Mouse (Mus musculus) naive thymus-derived CD4-positive, alpha-beta T cell, adult 2 months (primary cell): ENCODE results near the gene Pkm.
A peak's percentile ranks its signal among the peaks of the same experiment; 100 is the strongest.

Source experiments
- DNase-seq: peaks from one replicate; pipeline ENCODE4 v3.0.0-alpha.2; 2011; ENCODE audit warnings: low read depth

Pkm gene

DNA sequence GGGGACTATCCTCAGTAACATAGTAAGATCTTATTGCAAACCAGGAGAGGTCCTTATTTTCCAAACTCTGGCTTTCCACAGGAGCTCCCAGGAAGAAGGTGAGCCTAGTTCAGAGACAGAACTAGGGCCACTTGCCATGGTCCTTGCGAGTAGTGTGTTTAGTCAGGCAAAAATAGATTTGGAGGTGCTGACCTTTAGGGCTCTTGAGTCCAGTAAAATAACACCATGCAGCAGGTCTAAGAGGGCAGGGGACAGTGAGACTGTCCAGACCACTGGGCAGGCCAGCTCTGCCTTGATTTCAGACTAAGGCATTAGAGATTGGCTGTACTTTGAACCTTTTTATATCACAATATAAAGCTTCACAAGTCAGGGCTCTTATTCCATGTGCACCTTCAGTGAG is 10.6 kb downstream of the Pkm start:
- DNase-seq = no peak

DNA sequence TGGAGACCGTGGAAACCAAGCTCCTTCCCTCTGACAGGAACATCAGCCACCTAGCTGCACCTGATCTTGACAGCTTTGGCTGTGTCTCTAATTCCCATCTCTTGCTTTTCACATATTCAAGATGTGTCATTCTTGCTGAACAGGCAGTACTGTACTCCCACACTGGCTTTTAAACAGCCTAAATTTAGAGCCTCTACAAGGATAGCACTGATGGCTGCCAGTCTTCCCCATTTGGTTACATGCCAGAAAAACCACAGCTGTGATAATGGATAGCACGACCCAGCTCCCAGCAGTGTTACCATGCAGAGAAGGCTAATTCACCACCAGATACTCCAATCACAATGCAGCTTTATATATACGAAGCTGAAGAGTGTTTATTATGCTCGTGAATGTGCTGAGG is 11.1 kb downstream of the Pkm start:
- no peak for DNase-seq

DNA sequence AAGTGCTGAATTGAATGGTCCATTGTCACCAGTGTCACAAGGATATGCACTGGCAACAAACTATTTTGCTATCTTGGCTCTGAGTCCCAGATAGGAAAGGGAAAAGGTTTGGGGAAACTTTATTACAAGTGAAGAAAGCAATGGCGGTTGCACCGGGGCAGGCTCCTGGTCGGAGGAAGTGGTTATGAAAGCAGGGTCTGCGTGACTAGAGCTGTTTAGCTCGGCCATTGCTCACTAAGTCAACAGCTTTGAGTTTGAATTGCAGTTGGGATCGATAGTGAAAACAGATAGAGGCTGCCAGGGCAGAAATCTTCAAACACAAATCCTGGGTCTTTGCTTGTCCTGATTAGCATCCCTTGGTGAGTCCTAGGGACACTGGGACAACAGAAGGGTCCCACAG is 11.7 kb downstream of the Pkm start:
- DNase-seq = no peak

DNA sequence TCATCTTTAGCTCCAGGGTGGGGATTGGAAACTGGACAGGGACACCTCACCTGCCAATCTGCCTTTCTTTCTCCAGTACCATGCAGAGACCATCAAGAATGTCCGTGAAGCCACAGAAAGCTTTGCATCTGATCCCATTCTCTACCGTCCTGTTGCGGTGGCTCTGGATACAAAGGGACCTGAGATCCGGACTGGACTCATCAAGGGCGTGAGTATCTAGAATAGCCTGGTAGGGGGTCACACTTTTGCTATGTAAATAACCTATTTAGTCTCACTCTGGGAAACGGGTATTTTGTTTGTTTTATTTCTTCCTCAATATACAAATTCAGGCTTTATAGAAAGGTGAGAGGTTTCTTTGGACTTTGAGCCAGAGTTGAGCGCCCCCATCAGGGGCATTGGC is 12.3 kb downstream of the Pkm start:
- no peak for DNase-seq

DNA sequence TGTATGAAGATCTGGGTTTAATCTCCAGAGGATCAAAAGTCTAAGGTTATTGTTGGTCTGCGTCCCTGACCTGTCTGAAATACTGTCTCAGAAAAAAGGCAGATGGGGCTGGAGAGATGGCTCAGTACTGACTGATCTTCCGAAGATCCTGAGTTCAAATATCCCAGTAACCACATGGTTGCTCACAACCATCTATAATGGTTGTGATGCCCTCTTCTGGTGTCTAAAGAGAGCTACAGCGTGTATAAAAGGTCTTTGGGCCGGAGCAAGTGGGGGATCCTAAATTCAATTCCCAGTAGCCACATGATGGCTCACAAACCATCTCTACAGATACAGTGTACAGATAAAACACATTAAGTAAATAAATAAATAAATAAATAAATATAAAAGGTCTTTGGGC is 13.0 kb downstream of the Pkm start:
- DNase-seq = peak; percentile 43

DNA sequence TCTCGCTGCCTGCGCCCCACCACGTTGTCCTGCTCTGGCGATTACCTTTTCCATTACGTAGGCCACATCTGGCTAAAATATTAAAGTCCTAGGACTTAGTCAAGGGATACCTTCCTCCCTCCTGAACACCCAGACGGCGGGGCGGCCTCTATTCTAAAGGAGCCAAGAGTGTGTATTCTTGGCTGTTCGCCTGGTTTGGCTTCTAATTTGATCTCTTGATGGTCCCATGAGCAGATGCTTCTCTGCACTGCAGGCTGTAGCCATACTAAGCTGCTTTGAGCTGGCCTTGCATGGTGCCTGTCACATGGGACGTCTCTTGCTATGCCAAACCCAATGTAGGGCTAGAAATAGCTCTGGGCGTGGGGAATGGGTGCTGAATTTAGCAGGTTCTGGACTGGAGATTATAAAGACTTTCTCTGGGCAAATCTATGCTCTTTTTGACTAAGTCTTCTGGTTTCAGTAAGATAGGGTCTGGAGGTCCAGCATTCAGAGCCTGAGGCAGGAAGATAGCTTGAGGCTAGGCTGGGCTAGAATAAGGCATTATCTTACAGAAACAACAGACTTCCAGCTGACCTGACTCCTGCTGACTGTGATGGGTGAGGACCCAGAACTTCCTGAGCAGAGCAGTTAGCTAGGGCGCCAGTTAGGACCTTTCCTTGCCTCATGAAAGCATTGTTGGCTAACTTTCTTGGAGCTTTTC is 16.2 kb downstream of the Pkm start:
- no peak for DNase-seq

DNA sequence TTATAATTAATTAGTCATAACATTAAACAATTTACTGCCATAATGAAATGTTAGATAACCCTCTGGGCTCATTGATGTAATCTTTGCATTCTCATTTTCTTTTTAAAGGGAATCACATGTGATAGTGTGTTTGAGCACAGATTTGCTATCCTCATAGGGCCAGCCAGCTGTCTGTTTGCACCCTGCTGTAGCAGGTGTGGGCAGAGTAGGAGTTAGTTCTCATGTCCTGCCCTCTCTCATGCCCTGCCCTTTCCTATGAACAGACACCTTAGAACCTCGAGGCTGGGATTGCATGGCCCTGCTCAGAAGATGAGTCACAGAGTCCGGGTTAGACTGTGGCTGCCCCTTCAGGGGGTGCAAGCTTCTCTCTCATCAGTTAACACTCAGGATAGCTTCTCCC is 17.3 kb downstream of the Pkm start:
- no peak for DNase-seq

DNA sequence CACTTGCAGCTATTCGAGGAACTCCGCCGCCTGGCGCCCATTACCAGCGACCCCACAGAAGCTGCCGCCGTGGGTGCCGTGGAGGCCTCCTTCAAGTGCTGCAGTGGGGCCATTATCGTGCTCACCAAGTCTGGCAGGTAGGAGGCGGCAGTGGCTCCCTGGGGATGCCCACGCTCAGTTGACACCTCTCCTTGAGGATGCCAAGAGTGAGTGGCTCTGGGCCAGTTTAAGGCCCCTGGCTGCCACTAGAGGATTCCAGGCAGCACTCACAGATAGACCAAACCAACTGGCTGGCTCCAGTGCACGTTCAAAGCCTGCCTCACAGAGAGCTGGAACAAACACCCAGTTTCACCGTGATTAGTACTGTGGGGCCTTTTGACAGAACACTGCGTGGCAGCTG is 19.4 kb downstream of the Pkm start:
- no peak for DNase-seq

DNA sequence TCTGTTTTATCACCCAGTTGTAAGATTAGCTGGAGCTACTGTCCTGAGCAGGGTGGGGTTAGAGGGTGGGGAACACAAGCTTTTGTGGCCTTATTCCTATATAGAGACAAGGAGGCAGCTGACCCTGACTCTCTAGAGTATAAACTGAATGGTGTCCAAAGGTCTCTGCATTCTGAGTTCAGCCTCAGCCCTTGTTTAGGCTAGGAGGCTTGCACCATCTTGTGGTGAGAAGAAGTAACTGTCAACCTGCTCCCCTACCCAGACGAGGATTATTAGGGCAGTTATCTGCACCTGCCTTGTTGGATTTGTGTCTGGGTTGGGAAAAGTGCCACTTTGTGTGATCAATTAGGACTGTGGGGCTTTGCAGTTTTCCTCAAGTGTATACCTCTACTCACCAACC is 22.1 kb downstream of the Pkm start:
- DNase-seq = peak; percentile 58

DNA sequence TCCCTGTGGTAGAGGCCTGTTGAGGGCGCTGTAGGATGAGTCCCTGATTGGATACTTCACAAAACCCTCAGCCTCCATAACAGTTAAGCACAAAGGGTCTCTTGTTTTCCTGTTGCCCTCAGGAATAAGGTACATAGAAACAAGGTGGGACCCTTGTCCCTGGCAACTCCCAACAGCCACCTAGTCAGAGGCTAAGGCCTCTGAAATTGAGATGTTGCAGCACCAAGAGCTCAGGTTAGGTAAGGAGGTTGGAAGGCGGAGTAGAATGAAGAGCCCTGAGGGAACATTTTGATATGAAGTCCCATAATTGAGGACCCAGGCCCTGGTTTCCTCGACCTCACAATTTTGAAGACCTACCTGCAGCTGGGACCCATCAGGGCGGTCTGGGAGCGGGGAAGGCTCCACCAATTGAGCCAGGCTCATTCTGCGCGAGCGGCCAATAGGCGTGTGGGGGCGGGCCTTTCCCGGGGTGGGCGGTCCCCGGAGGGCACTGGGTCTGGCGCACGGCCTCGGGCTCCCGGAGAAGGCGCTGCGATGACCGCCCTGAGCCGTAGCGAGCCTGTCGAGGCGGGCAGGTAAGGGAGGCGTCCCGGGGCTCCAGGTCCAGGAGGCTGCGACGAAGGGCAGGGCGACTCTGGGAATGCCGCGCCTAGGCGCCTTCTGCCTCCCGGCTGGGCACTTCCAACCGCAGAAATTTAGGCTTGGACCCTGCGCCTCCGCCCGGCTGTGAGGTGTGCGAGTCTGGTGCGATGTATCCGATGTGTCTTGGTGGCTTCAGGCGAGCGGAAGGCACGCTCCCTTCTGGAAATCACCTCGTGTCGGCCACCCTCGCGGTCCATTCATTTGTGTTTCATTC is 23.7 kb downstream of the Pkm start, which contains the start of gene Gramd2:
Gene Gramd2 (plus strand): TSS at position 467 of the 856 bp plus-strand sequence.
- no peak for DNase-seq

DNA sequence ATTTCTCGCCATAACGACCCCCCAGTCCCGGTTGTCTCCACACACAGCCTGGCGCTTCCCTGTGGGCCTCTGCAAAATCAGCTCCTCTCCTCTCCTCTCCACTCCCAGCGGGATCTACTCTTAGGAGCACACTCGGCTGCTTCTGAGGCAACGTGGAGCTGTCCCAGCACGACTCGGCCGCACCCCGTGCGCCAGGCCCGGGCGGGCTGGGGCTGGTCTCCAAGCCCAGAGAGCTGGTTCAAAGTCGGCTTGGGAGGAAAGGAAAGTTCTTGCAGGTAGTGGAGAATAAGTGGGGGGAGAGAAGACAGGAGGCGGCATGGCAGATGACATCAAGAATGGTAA is 24.3 kb downstream of the Pkm start:
- no peak for DNase-seq

DNA sequence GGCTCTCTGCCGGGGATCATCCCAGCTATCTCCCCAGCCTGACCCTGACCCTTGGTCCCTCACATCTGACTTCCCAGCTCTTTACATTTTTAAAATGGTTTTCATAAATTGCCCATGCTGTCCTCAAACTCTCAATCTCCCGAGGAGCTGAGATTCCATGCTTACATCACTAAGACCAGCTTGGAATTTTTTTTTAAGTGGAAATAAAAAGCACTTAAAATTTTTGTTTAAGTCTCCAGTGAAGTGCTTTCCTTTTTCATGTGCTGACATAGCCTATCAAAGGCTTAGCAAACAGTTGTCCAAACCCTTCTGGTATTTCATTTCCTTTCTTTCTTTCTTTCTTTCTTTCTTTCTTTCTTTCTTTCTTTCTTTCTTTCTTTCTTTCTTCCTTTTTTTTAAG is 27.9 kb downstream of the Pkm start:
- DNase-seq = no peak

DNA sequence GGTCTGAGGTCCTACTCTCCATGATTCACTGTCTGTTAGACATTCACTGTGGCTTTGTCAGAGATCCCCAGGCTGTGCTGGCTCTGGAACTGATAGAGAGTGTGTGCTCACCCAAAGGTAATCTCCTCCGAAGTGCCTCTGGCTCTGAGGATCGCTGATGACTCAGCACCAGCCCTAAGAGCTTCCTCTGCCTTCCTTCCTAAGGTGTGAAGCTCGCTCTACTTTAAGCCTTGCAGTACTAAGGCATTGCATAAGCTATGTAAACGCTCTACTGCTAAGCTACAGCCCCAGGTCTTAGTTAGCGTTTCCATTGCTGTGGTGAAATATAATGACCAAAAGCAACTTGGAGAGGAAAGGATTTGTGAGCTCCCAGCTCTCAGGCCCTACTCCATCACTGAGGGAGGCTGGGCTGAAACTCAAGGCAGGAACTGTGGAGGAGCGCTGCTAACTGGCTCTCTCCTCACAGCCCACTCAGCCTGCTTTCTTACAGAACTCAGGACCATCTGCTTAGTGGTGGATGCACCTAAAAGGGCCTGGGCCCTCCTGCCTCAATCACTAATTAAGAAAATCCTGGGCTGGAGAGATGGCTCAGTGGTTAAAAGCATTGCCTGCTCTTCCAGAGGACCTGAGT is 31.4 kb downstream of the Pkm start:
- DNase-seq = no peak

DNA sequence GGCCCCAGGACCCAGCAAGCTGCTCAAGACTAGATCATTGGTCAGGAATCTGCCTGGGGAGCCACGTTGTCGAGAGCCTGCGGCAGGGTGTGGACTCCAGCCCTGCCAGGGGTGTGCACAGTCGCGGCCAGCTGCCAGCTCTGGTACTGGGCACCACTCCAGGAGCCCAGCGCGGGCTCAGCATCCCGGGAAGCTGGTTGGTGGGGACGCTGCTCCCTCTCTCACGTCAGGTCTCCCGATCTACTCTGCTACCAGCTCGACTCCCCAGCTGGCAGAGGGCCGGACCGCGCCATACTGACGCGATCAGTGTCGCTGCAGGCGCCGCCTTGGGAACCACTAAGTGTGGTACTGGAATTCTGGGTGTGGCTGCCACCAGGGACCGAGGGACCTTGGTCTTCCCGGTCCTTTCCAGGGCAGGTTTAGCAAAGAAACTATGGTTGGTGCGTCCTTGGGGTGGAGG is 35.5 kb downstream of the Pkm start:
- no peak for DNase-seq

DNA sequence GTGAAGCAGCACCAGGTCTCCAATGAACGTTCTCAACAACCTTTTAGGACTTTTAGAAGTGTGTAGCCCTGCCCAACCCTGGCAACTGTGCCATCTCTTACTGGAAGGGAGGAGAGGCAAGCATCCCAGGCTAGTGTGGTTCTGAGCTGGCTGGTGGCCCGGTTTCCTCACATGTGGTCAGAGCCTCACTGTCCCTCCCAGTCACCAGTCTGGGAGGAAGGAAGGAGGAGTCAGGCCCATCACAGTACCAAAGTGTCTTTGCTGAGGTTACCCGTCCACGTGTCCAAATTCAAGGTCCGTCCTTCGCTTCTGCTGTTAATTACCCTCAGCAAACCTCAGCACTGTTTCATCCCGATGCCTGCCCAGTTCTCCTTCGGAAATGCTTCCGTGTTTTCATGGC is 36.0 kb downstream of the Pkm start:
- DNase-seq = no peak

DNA sequence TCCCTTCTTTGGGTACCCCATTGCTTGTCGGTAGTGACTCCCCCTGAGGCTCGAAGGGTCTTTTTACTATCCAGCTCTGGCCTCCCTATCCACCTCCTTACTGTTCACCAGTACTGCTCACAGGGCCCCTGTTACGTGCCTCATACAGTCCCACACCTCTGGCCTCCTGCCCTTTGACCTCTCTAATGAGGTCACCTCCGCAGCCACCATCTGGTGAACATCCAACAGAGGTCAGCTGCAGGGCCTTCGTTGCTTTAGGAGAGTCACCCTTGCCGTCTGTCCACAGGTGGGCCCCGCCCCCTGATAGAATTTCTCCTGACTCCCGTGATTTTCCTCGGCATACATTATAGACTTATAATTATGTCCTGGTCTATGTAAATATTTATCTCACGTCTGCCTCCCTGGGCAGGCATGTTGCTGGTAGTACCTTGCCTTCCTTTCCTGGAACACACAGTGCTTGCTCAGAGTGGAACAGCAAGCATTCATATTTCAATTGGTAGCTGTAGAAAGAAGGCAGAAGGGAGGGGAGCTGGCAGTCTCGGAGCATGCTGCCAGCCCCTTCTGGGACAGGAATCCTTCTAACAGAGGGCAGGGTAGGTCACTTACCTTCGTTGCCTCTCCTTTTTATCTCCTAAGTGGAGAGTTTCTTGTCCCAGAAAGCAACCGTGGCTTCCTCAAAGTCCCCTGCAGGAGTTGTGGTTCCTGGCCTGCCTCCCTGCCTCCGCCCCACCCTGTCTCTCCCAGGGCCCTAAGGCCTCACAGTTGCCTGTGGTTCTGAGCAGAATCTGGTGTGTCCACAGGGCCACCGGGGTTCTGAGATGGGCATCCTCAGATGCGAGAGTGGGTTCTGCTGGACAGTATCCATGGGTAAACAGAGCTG is 38.6 kb downstream of the Pkm start:
- no peak for DNase-seq

DNA sequence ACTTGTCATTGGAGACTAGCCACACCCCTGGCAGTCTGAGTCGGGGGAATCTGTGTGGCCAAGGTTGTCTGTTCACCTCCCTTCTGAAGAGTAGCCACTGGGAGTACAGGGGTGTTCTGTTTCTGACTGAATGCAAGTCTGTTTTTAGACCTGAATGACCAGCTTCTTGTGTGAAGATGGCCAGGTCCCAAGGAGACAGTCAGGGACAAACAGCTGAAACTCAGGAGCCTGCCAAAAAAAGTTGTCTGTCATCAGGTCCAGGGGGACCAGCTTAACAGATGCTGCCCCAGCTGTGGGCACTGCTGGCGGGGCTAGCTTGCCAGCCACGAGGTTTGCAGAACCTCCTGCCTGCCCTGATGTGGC is 39.3 kb downstream of the Pkm start:
- DNase-seq = no peak

DNA sequence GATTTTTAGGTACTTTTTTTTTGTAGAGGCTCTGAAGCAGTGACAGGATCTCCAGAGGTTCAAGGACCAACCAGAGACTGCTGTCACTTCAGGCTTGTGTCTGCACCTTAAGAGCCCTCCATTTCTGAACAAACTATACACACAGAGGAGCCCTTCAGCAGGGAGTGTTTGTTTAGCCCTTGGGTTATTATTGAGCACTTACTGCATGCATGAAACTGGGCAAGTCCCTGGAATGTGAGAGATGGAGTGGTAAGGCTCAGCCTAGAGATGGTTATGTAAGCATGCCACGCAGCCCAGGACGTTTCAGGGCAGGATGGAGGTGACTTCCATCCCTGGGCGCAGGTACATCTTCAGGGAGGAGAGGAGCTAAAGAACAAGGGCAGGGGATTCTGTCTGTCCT is 40.2 kb downstream of the Pkm start:
- no peak for DNase-seq

DNA sequence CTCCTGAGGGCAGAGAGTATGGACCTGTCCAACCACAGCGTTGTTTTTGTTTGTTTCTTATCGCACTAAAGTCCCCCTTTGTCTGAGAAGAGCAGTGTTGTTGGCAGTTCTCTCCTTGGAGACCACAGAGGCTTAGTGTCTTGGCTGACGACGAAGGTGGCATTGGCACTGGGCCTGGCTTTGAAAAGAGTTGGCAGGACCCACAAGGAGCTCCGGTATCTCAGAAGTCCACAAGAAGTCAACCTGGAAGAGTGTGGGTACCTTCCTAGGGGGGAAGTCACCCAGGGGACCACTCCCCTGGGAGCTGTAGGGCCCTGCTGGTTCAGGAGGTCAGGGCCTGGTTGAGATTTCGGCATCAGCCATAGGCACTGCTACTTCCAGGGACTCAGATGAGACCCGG is 44.9 kb downstream of the Pkm start:
- no peak for DNase-seq

DNA sequence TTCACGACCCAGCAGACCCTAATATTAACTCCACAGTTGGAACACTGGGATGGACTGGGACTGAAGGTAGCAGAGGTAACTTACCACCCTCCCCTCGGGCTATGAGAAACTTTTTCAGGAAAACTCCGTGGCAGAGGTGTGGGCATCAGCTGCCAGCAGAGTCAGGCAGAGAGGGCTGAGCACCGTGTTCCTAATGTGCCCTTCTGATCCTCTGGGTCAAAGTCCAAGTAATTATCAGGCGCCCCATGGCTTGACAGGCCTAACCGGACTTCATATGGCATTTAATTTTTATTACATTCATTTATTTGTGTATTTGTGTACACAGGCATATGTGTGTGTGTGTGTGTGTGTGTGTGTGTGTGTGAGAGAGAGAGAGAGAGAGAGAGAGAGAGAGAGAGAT is 46.9 kb downstream of the Pkm start:
- no peak for DNase-seq

DNA sequence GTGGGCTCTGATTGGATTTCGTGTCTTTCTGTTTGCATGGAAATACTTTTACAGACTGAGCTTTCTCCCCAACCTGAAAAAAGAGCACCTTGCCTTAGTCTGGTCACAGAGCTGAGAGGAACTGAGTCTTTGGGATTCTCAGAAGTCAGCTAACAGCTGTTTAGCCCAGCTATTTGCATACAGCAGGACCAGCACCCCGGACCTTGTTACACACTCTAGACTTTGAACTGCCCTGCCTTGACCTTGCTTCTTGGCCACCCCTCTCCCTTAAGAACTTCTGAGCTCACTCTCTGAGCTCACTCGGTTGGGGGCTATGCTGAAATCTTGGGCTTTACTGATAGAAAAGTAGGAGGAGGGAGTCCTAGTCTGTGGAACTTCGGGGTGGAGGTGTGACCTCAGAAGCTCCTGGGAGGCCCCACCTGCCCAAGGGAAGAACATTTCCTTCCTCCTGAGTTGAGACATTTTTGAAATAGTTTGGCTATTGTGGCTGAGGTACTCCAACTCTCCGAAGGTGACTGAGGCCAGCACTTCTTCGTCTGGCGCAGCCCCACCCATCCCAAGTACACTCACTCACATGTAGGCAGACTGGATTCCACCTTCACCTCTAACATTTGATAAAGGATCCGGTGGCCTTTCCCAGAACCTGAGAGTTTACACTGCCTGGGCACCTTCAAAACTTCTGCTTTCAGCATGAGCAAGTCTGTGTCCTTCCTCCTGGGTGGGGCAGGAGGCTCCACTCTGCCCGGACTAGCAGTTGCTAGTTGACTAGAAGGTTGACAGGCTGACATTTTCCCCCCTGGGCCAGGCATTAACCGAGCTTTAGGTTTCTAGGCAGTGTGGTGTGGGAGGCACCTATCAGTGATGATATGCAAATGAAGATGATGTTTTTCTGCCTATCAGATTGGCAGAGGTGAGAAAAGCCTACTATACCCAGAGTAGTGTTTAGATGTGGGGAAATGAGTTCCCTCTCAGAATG is 51.0 kb downstream of the Pkm start:
- no peak for DNase-seq
